Comparison of ENCODE assay signal across 29 mouse cellular contexts in genomic region chr3:141596881-141597280, GRCm38 (mm10).
DNase-seq lines count a peak whose midpoint lies in the region; ATAC-seq lines count a peak whose summit lies in the region.
"Had no signal": no experiment of that assay in that cellular context is flagged by ENCODE, and none has a peak within 500 bp of the region (broad histone marks: within the 10 kb centered on the region; RNA-seq: fewer than 3 reads in every experiment).

No protein-coding gene starts in this region.

- no peaks in the 10 kb centered on the region for H3K27me3 ChIP-seq in midbrain, embryonic 16.5 days (ENCODE audit: control insufficient read depth, insufficient read depth, low read depth, low read length)
- H3K27me3 ChIP-seq: embryonic facial prominence, embryonic 13.5 days; intestine, embryonic 15.5 days; limb, embryonic 12.5 days; liver, embryonic 15.5 days; neural tube, embryonic 15.5 days had no signal

- no peaks in the 10 kb centered on the region for H3K9me3 ChIP-seq in midbrain, embryonic 16.5 days (replicated peaks; ENCODE audit: control insufficient read depth, low read length, poor library complexity, severe bottlenecking)
- H3K9me3 ChIP-seq: embryonic facial prominence, embryonic 13.5 days; forebrain, embryonic 10.5 days; forebrain, embryonic 15.5 days; hindbrain, embryonic 12.5 days; intestine, embryonic 15.5 days; limb, embryonic 12.5 days; liver, embryonic 15.5 days; neural tube, embryonic 15.5 days had no signal

- no peak for DNase-seq in cerebellum, postnatal 4 days (ENCODE audit: low spot score in 2 of 2)
- peak; percentile 39 for DNase-seq in left cerebral cortex, postnatal 4 days
- no peak for DNase-seq in left cerebral cortex, postnatal 36 days (ENCODE audit: low spot score in 2 of 2)
- peak; percentile 45 to 71 for DNase-seq in cerebellum, postnatal 10 days
- no peak for DNase-seq in heart, adult 11 months
- DNase-seq: gastrocnemius, postnatal 25 days; heart, adult 18-20 months; heart, postnatal 36 days; kidney, postnatal 25 days; lung, embryonic 14.5 days; lung, postnatal 14 days; midbrain, embryonic 14.5 days; right cerebral cortex, postnatal 25 days; spleen, adult 18-20 months; thymus, adult 2 months; thymus, postnatal 36 days had no signal

- H3K4me3 ChIP-seq in midbrain, embryonic 16.5 days (ENCODE audit: low read depth, low read length), result no peak overlapping the region
- H3K4me3 ChIP-seq: embryonic facial prominence, embryonic 13.5 days; forebrain, embryonic 10.5 days; forebrain, embryonic 15.5 days; hindbrain, embryonic 12.5 days; intestine, embryonic 15.5 days; limb, embryonic 12.5 days; liver, embryonic 15.5 days; neural tube, embryonic 15.5 days had no signal

- no peaks in the 10 kb centered on the region for H3K36me3 ChIP-seq in midbrain, embryonic 16.5 days (ENCODE audit: control insufficient read depth, insufficient read depth, low read length)
- H3K36me3 ChIP-seq: embryonic facial prominence, embryonic 13.5 days; forebrain, embryonic 10.5 days; forebrain, embryonic 15.5 days; hindbrain, embryonic 12.5 days; intestine, embryonic 15.5 days; limb, embryonic 12.5 days; liver, embryonic 15.5 days; neural tube, embryonic 15.5 days had no signal

- no peak overlapping the region for H3K9ac ChIP-seq in midbrain, embryonic 16.5 days (ENCODE audit: low read depth, low read length)
- H3K9ac ChIP-seq: embryonic facial prominence, embryonic 13.5 days; forebrain, embryonic 15.5 days; hindbrain, embryonic 12.5 days; intestine, embryonic 15.5 days; limb, embryonic 12.5 days; liver, embryonic 15.5 days; lung, embryonic 14.5 days; neural tube, embryonic 15.5 days had no signal

- intact Hi-C loops in left cerebral cortex, postnatal 4 days (cut with DNase I), result no loop called here
- intact Hi-C loops in left cerebral cortex, postnatal 36 days (cut with DNase I), result no loop called here

- peak; percentile 69 for ATAC-seq in cerebellum, adult (ENCODE audit: insufficient number of reproducible peaks, low FRiP score, low TSS enrichment)
- ATAC-seq in midbrain, embryonic 16.5 days, result no peak
- ATAC-seq: forebrain, embryonic 15.5 days; hindbrain, postnatal 0 days; intestine, embryonic 15.5 days had no signal

- H3K4me1 ChIP-seq in midbrain, embryonic 16.5 days (ENCODE audit: control insufficient read depth, insufficient read depth, low read length), result peaks cover 12% of the 10 kb centered on the region
- H3K4me1 ChIP-seq: intestine, embryonic 15.5 days; liver, embryonic 15.5 days had no signal

- WGBS in midbrain, embryonic 16.5 days, result 63% methylated on average over 1 of the region's 1 CpGs

- H3K4me2 ChIP-seq in midbrain, embryonic 16.5 days (ENCODE audit: low read length), result no peak overlapping the region
- H3K4me2 ChIP-seq: embryonic facial prominence, embryonic 13.5 days; forebrain, embryonic 15.5 days; heart, embryonic 11.5 days; hindbrain, embryonic 12.5 days; intestine, embryonic 15.5 days; limb, embryonic 12.5 days; liver, embryonic 15.5 days; lung, embryonic 14.5 days; neural tube, embryonic 15.5 days had no signal

- no peak overlapping the region for H3K27ac ChIP-seq in midbrain, embryonic 16.5 days (ENCODE audit: low read length)
- H3K27ac ChIP-seq: embryonic facial prominence, embryonic 13.5 days; forebrain, embryonic 10.5 days; forebrain, embryonic 15.5 days; hindbrain, embryonic 12.5 days; hindbrain, postnatal 0 days; intestine, embryonic 15.5 days; limb, embryonic 12.5 days; liver, embryonic 15.5 days; neural tube, embryonic 15.5 days; stomach, postnatal 0 days had no signal

Comparison
In these comparisons a context has a peak if more than half of its experiments do, and no peak if none do; other contexts are left out.
1. DNase-seq: peak in left cerebral cortex, postnatal 4 days (single experiment) and cerebellum, postnatal 10 days (2 of 2); none in cerebellum, postnatal 4 days (0 of 2), left cerebral cortex, postnatal 36 days (0 of 2) and heart, adult 11 months (single experiment).